Mouse (Mus musculus): ENCODE results near the gene Rcan2.

- TF ChIP-seq POLR2A (IDR thresholded peaks at IDR 0.05; ENCODE audit: extremely low read depth, insufficient read depth, low read length): no peak
- TF ChIP-seq CTCF (IDR thresholded peaks at IDR 0.05; ENCODE audit: low read depth, low read length): no peak
Observed at GRCm38 (mm10) chr17:44035005-44035404, 233.9 kb downstream of the Rcan2 start.
